Mouse (Mus musculus) bone marrow, adult 2 months (tissue): ENCODE results near the gene Srd5a1.

ENCODE experiments used
- CTCF ChIP-seq: fragments of 200-500 bp; IDR thresholded peaks from 2 replicates; pipeline ENCODE4 v1.5.1; 2011; ENCODE audit warnings: low read length, control low read depth; ENCODE audit not compliant: control insufficient read depth, insufficient read depth
- POLR2A ChIP-seq: fragments of 200-500 bp; IDR thresholded peaks from 2 replicates; pipeline ENCODE4 v1.6.1; 2011; ENCODE audit warnings: low read depth, mild to moderate bottlenecking, control low read depth, low read length, borderline replicate concordance; ENCODE audit not compliant: control insufficient read depth

- no peak for TF ChIP-seq CTCF
- TF ChIP-seq POLR2A, result no peak
Measured at GRCm38 (mm10) chr13:69640541-69640940, 29.3 kb upstream of the Srd5a1 start.
